Mouse (Mus musculus): ENCODE measurements around the gene Cyb5d2. TPM values are rescaled to one million over a fixed set of nuclear protein-coding genes. Genes with fewer than 3 reads are reported as not detected.

Gene Cyb5d2
- polyA plus RNA-seq, 1 experiment, result 0.90 TPM

DNA sequence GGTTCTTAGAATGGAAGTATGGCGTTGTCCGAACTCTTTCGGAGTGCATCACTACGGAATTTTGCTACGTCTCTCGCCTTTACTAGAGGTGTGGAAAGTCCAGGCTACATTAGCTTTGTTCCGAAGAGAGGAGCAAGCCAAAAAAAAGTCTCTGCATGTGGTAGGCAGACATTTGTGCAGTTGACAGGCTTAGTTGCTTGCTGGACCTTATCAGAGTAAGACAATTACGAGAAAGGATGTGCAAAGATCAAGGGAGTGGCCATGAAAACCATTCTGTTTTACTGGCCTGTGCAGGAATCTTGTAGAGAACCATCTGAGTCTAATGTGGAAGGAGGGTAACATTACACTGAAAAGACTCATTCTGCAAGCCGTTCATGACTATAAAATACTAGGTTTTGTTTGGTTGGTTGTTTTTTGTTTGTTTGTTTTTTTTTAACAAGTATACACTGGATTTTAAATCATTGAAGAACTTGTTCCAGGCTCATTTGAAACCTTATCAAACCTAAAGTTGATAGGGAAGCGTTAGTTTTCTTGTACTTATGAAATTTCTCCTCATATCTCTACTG, 914 bp upstream of the Cyb5d2 start:
- no peak for TF ChIP-seq GATA1 (IDR thresholded peaks at IDR 0.05; ENCODE audit: low read length)

GRCm38 (mm10) chr11:72796296-72796687, 350 bp upstream of the Cyb5d2 start:
- no peak for TF ChIP-seq GATA1 (IDR thresholded peaks at IDR 0.05; ENCODE audit: low read length)

DNA sequence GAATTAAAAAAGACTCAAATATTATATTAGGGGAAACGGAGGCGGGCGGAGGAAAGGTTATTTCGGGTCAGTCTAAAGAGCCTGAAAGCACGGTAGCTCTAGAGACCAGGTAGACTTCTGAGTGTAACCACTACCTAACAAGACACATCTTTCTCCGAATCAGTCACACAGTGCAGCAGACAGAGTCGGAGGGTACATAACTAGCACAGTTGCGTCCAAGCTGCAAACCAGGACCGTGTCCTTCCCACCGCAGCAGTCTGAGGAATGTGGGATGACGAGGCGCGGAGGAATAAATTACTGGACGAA, 840 bp downstream of the Cyb5d2 start:
- TF ChIP-seq GATA1 (IDR thresholded peaks at IDR 0.05; ENCODE audit: low read length), result no peak

DNA sequence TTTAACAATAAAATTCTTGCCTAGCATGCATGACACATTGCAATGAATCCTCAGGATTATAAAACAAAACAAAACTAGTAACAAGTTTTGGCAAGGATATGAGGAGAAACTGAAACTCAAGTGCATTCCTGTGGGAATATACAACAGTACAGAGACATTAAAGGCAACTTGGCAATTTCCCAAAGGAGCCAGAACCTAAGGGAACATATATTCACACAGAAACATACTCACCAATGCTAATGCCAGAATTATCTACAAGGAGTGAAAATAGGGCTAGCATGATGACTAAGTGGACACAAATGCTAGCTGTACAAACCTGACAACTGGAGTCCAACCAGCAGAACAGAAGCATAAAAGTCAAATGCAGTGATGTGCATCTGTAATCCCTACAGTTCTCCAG, 3.9 kb downstream of the Cyb5d2 start:
- TF ChIP-seq GATA1 (IDR thresholded peaks at IDR 0.05; ENCODE audit: low read length), result no peak

- TF ChIP-seq GATA1 (IDR thresholded peaks at IDR 0.05; ENCODE audit: low read length), result no peak
Measured at GRCm38 (mm10) chr11:72782503-72782902, 13.4 kb downstream of the Cyb5d2 start.

GRCm38 (mm10) chr11:72782103-72782502, 13.8 kb downstream of the Cyb5d2 start:
- no peak for TF ChIP-seq GATA1 (IDR thresholded peaks at IDR 0.05; ENCODE audit: low read length)

- no peak for TF ChIP-seq GATA1 (IDR thresholded peaks at IDR 0.05; ENCODE audit: low read length)
Measured at GRCm38 (mm10) chr11:72778957-72779356, 17.0 kb downstream of the Cyb5d2 start.

GRCm38 (mm10) chr11:72771461-72771860, 24.5 kb downstream of the Cyb5d2 start:
- no peak for TF ChIP-seq GATA1 (IDR thresholded peaks at IDR 0.05; ENCODE audit: low read length)

GRCm38 (mm10) chr11:72770816-72771215, 25.1 kb downstream of the Cyb5d2 start:
- TF ChIP-seq GATA1 (IDR thresholded peaks at IDR 0.05; ENCODE audit: low read length), result no peak

DNA sequence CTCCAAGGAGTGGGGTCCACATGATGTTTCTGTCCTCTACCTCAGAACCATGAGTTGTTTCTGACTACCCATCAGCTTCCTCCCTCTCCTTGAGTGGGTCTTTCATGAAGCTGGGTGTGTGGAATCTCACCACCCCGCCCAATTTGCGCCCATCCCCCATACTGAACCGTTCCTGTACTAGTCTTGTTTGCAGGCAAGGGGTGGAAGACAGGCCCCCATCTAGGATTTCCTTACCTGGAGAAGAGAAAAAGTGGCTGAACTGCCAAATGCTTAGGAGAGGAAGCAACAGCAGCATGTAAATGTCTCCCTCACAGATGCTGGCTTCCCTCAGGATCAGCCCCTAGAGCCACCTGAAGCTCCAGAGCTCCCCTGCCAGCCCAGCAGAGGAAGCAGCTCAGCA, 25.6 kb downstream of the Cyb5d2 start:
- TF ChIP-seq GATA1 (IDR thresholded peaks at IDR 0.05; ENCODE audit: low read length), result no peak

GRCm38 (mm10) chr11:72769061-72769460, 26.9 kb downstream of the Cyb5d2 start:
- no peak for TF ChIP-seq GATA1 (IDR thresholded peaks at IDR 0.05; ENCODE audit: low read length)

GRCm38 (mm10) chr11:72767716-72768115, 28.2 kb downstream of the Cyb5d2 start:
- TF ChIP-seq GATA1 (IDR thresholded peaks at IDR 0.05; ENCODE audit: low read length), result no peak

GRCm38 (mm10) chr11:72764270-72764669, 31.7 kb downstream of the Cyb5d2 start:
- no peak for TF ChIP-seq GATA1 (IDR thresholded peaks at IDR 0.05; ENCODE audit: low read length)

DNA sequence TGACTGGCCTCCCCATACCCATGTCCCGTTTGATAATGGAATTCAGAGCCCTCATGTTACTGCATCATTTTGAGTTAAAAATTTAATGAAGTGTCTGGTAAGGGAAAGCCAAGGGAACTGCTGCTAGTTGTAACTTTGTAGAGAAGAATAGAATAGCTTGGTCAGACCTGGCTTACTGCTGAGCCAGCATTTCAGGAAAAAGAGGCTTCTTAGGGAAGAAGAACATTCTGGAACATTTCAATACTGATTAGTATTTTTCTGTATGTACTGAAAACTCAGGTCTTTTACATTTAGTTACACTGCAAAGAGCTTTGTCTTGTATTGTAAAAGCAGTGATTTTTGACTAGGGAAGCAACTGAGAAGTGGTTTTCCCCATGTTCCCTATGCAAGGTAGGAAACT, 35.2 kb downstream of the Cyb5d2 start:
- no peak for TF ChIP-seq GATA1 (IDR thresholded peaks at IDR 0.05; ENCODE audit: low read length)

GRCm38 (mm10) chr11:72759581-72759980, 36.4 kb downstream of the Cyb5d2 start:
- no peak for TF ChIP-seq GATA1 (IDR thresholded peaks at IDR 0.05; ENCODE audit: low read length)

DNA sequence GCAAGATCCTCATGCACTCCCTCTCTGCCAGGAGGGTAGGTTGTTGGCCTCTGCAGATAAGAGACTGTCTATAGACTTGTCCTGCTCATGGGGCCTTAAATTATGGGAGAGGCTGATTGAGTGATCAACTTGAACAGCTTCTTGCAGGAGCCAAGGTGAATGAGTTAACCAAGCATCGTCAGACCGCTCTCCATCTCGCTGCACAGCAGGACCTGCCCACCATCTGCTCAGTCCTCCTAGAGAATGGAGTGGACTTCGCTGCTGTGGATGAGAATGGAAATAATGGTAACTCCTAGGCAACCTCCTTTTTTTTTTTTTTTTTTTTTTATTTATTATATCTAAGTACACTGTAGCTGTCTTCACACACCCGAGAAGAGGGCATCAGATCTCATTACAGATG, 37.6 kb downstream of the Cyb5d2 start:
- no peak for TF ChIP-seq GATA1 (IDR thresholded peaks at IDR 0.05; ENCODE audit: low read length)

- no peak for TF ChIP-seq GATA1 (IDR thresholded peaks at IDR 0.05; ENCODE audit: low read length)
Measured at GRCm38 (mm10) chr11:72751956-72752355, 44.0 kb downstream of the Cyb5d2 start.

GRCm38 (mm10) chr11:72739048-72739447, 56.9 kb downstream of the Cyb5d2 start:
- no peak for TF ChIP-seq GATA1 (IDR thresholded peaks at IDR 0.05; ENCODE audit: low read length)

All from G1E-ER4 (cell line).